Mouse (Mus musculus) adrenal gland (tissue): ENCODE measurements around the gene Ahcy.
"Not testable (repeated sequence)": the region's sequence is repeated elsewhere in the genome, so short reads cannot be mapped to it uniquely, and the experiment has no call there.

Experiments
- intact Hi-C: fragments of 180-260 bp; cut with DNase I; formaldehyde crosslinking; loops from one replicate; pipeline ENCODE4 v1.15.1; 2025

Ahcy gene

DNA sequence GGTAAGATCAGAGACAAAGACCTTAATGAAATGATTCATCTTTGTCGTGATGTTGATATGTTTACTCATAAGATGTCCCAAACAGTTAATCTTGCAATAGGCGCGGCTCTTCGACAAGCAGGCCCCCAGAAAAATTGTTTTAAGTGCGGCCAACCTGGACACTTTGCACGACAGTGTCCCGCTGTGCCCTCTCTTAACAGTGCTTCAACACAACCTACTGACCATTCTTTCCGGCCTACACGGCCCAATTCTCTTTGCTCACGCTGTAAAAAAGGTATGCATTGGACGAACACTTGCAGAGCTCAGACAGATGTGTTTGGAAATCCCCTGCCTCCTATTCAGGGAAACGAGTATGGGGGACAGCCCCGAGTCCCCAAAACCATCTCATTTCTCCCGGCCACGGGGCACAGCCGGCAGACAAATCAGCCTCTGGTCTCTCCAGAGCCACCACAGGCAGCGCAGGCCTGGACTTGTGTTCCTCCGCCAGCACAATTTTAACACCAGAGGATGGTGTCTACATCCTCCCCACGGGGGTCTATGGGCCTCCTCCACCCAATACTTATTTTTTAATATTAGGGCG lies 54.0 kb downstream of the Ahcy start:
- intact Hi-C loops = not testable (repeated sequence)

DNA sequence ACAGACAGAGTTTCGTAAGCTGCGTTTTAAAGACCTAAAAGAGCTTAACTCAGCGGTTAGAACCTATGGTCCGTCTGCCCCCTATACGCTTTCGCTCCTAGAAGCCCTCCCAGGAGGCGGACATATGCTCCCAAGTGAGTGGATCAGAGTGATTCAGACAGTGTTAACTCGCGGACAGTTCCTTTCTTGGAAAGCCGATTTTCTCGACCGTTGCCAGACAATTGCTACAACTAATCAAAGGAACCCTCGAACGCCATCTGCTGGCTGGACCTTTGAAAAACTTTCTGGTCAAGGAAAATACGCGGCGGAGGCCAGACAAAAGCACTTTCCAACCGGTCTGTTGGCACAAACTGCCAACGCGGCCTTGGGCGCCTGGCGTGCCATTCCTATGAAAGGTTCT lies 54.6 kb downstream of the Ahcy start:
- intact Hi-C loops = no loop called here

DNA sequence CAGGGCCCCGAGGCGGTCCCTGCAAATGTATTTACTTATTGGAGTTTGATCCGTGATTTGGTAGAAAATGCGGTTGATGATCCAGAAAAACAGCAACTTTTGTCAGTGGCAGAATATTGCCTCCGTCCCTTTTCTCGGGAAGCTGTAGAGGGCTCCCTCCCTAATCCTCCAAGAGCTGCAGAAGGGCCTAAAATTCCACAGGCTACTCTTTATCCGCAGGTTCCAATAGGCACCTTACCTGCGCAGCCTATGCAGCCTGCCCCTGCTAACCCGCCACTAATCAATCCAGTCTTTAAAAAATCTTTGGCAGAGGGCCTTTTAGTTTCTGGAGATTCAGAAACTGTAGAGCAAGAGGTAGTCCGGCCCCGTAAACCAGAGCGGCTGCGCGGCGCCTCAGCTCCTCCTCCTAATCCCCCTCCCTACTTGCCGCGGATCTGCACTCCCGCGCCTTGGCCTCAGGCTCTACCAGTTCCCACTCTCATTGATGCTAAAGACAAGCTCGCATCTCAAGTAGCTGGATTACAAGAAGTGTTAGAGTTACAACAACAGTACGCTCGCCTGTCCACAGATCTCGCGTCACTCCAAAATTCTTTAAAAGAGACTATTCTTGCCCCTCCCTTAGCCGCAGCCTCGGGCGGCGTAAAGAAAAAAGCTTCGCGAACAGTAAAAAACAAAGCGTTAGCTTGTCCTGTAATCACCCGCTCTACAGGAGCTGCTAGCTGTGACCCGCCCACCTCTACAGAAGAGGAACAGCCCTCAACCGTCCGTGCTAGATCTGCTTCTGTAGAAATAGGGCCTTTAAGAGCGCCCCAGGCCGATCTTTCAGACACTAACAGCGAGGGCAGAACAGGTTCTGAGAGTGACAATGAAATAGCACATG lies 55.3 kb downstream of the Ahcy start:
- intact Hi-C loops = no loop called here

DNA sequence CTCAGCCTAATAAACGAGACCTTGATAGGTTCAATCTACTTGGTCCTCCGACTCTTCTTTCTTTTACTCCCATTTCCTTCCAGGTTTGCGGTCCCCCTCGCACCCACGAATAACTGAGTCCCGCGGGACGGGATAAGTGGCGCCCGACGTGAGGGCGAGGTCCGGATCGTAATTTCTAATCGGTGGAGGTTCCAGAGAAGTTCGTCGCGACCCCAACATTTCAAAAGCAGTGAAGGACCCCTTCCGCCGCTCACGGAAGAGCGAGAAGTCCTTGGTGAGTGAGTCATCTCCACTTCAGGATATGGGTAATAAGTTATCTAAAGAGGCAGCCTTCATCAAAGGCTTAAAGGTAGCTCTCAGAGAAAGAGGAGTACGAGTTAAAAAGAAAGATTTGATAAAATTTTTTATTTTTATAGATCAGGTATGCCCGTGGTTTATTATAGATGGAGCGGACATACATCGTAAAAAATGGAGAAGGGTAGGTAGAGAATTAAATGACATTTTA lies 56.0 kb downstream of the Ahcy start, which contains the start of gene Gm14226:
Gene Gm14226, plus strand, starts transcription at position 16 of the 505 bp plus-strand sequence.
- intact Hi-C loops = not testable (repeated sequence)

DNA sequence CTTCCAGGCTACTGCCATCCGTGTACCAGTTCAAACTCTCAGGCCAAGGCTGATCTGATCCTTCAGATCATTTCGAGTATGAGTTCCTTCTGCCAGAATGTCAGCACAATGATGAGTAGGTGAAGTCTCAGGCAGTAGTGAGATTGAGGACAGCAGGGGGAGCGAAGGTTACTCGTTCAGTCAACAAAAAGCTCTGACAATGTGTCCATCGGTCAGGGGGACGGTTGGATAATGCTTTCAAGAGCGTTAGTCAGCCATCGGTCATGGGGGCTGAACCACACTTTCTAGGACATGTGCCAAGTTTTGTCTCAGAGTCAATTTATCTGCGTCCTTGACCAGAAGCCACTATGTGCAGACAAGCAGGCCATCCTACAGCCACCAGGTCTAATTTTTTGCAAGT lies 57.5 kb downstream of the Ahcy start:
- intact Hi-C loops = not testable (repeated sequence)

DNA sequence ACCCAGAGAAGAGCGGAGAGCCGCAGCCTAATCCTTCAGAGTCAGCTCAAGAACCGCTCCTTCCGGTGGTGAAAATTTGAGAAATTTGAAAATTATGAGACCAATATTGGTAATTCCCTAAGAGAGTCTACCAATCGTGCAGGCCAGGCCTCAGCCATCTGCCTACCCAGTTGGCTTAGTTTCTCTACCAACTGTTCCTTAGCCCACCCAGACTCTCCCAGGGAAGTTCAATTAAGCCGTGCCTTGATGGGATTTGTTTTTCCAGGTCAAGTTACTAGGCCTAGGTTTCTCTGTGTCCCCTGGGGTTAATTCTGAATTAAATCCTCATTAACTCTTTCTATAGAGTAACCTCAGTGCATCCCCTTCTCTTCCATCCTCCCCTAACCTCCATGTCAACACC lies 61.3 kb downstream of the Ahcy start:
- intact Hi-C loops = no loop called here

DNA sequence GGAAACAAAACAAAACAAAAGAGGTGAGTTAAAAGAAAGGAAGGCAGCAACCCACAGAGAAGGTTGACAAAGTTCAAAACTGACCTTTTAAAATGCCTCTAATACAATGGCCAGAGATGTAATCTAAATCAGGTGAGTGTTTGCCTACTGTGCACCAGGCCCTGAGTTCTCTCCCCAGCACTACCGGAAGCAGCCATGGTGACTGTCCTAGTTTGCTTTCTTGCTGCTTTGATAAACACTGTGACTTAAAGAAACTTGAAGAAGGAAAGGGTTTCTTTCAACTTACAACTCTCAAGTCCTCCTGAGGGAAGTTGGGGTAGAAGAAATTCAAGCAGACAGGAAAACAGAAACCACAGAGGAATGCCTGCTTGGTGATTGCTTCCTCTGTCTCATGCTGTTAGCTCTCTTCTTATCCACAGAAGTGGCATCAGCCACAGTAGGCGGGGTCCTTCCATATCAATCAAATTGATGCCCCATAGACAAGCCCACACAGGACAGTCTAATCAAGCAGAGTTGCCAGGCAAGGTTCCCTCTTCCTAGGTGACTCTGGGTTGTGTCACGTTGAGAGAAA lies 63.1 kb downstream of the Ahcy start:
- intact Hi-C loops = no loop called here
